Mouse (Mus musculus) brain, embryonic 18.5 days (tissue): ENCODE results near the gene Gm13278.
"Not testable (repeated sequence)": the region's sequence is repeated elsewhere in the genome, so short reads cannot be mapped to it uniquely, and the experiment has no call there.

Experiments used
- DNase-seq: peaks from one replicate; pipeline ENCODE4 v3.0.0-alpha.2; 2012; ENCODE audit warnings: low read depth, low spot score

The Gm13278 gene

GRCm38 (mm10) chr4:88791250-88791649, at the start of gene Gm13278:
Gm13278 (plus strand) TSS chr4:88791550.
- DNase-seq, result not testable (repeated sequence)

- no peak for DNase-seq
Measured at GRCm38 (mm10) chr4:88742771-88743371, 48.5 kb upstream of the Gm13278 start.

- DNase-seq, result no peak
Measured at GRCm38 (mm10) chr4:88744207-88744606, 47.1 kb upstream of the Gm13278 start.

- no peak for DNase-seq
Measured at GRCm38 (mm10) chr4:88749926-88750325, 41.4 kb upstream of the Gm13278 start.

- not testable (repeated sequence) for DNase-seq
Measured at GRCm38 (mm10) chr4:88754818-88755340, 36.5 kb upstream of the Gm13278 start, which contains the start of gene Gm13271. Gm13271 (plus strand) TSS chr4:88754868.

GRCm38 (mm10) chr4:88756581-88757513, 34.5 kb upstream of the Gm13278 start:
- DNase-seq, result not testable (repeated sequence)

- peak; percentile 70 for DNase-seq
Measured at GRCm38 (mm10) chr4:88757628-88758031, 33.7 kb upstream of the Gm13278 start.

- DNase-seq, result not testable (repeated sequence)
Measured at GRCm38 (mm10) chr4:88758751-88759150, 32.6 kb upstream of the Gm13278 start.

GRCm38 (mm10) chr4:88759610-88760268, 31.6 kb upstream of the Gm13278 start, which contains the start of gene Gm13283:
Gm13283 (plus strand) TSS chr4:88760119.
- not testable (repeated sequence) for DNase-seq

GRCm38 (mm10) chr4:88760431-88760830, 30.9 kb upstream of the Gm13278 start:
- peak; percentile 37 for DNase-seq

- not testable (repeated sequence) for DNase-seq
Measured at GRCm38 (mm10) chr4:88761776-88762175, 29.6 kb upstream of the Gm13278 start.

GRCm38 (mm10) chr4:88762341-88762740, 29.0 kb upstream of the Gm13278 start:
- not testable (repeated sequence) for DNase-seq

GRCm38 (mm10) chr4:88763384-88764018, 27.8 kb upstream of the Gm13278 start:
- DNase-seq, result not testable (repeated sequence)

- not testable (repeated sequence) for DNase-seq
Measured at GRCm38 (mm10) chr4:88773534-88773933, 17.8 kb upstream of the Gm13278 start, which contains the start of gene Gm13290. Gm13290 (plus strand) TSS chr4:88773834.

- DNase-seq, result not testable (repeated sequence)
Measured at GRCm38 (mm10) chr4:88776622-88777021, 14.7 kb upstream of the Gm13278 start, which contains the start of gene Gm13289. Gm13289 (plus strand) TSS chr4:88776922.

GRCm38 (mm10) chr4:88779550-88779949, 11.8 kb upstream of the Gm13278 start, which contains the start of gene Gm13272:
Gm13272 (plus strand) TSS chr4:88779850.
- not testable (repeated sequence) for DNase-seq

GRCm38 (mm10) chr4:88780320-88780719, 11.0 kb upstream of the Gm13278 start:
- DNase-seq, result not testable (repeated sequence)

- DNase-seq, result not testable (repeated sequence)
Measured at GRCm38 (mm10) chr4:88781831-88782230, 9.5 kb upstream of the Gm13278 start, which contains the start of gene Ifnz. Ifnz (plus strand) TSS chr4:88782131.

GRCm38 (mm10) chr4:88782335-88782734, 9.0 kb upstream of the Gm13278 start:
- DNase-seq, result not testable (repeated sequence)

- DNase-seq, result not testable (repeated sequence)
Measured at GRCm38 (mm10) chr4:88785409-88785808, 5.9 kb upstream of the Gm13278 start, which contains the start of gene Gm13276. Gm13276 (plus strand) TSS chr4:88785709.
